Mouse (Mus musculus): ENCODE results near the gene Prpf8. TPM values are rescaled to one million over a fixed set of nuclear protein-coding genes. Genes with fewer than 3 reads are reported as not detected.
"Not testable (repeated sequence)": the region's sequence is repeated elsewhere in the genome, so short reads cannot be mapped to it uniquely, and the experiment has no call there.

Gene Prpf8
- polyA plus RNA-seq, 1 experiment from 2014 or later = 54.8 TPM

DNA sequence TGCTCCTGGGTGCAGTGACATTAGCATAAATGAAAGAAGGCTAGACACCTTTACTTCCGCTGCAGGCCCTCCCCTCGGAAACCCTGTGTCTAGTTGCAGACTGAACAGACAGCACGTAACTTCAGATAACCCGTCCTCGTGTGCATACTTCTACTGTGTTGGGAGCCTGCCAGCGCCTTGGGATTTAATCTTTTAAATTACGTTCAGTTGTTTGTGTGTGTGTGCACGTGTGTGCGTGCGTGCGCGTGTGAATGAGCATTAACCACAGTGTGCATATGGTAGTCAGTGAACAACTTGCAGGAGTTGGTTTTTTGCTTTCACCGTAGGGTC, 52.3 kb downstream of the Prpf8 start:
- H3K9ac ChIP-seq = no peak overlapping the region
- 0 out of 2 replicates have a peak overlapping the region, but pooled peaks have one; percentile 43 for H3K27ac ChIP-seq
- peaks cover 42% of the 10 kb centered on the region for H3K4me1 ChIP-seq
- H3K4me3 ChIP-seq = no peak overlapping the region
- ATAC-seq (replicated peaks) = no peak
- no peaks in the 10 kb centered on the region for H3K27me3 ChIP-seq (replicated peaks)
- H3K4me2 ChIP-seq = no peak overlapping the region
- H3K9me3 ChIP-seq = no peaks in the 10 kb centered on the region
- WGBS = 89% methylated on average over 13 of the region's 13 CpGs
- H3K36me3 ChIP-seq (replicated peaks) = no peaks in the 10 kb centered on the region

DNA sequence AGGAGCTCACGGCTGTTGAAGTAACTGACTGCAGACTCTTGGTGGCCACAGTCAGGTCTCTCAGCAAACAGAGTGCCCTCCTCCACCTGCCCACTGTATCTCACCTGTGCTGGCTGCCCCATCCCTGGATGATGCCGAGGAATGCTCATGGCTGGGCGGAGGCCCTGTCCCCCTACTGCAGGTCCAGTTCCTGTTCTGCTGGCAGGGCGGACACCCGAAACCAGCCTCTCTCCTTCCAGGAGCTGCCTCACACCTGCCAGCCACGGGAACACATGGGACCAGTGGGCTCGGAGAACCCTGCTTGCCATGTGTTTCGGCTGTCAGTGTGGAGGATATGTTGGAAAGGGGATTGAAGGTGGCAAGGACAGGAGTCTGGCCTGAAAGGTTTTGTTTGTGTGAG, 53.6 kb downstream of the Prpf8 start:
- ATAC-seq (replicated peaks) = no peak
- 90% methylated on average over 8 of the region's 8 CpGs for WGBS
- no peak overlapping the region for H3K27ac ChIP-seq

DNA sequence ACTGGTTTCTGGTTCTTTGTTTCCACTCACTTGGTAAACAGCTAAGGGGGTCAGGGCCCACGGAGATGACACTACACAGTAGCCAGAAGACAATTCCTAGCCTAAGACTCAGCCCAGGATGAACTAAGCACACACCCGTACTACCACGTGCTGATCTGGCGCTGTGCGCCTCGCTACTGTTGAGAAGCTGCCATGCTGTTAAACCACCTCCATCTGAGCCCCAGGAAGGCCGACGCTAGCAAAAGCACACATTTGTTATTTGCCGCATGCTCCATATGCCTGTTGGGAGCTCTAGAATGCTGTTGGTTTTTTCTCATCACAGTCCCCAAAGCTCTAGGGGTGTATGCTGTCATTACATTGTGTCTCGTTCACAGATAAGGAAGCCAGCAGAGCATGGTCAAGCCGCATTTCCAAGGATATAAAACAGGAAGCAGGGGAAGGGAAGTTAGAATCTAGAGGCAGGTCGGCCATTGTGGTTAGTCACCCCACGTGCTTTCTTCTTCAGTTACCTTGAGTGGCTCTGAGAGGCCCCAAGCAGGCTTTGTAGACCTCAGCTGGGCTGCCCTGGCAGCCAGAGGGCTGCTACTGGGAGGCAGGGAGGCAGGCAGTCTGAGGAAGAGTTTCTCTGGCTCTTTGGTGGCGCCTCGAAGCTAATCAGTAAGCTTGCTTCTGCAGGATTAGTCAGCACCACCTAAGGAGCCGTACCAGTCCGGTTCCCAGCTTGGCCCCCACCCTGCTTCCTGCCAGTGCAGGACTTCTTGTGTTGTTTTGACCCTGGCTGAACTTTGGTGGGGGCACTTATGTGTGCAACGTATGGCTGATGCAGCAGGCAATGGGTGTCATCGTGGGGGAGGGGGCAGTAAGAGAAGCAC, 54.3 kb downstream of the Prpf8 start:
- H3K36me3 ChIP-seq (replicated peaks) = peaks cover 6% of the 10 kb centered on the region; the same call in 1 of the 2 replicates
- H3K27ac ChIP-seq = 0 out of 2 replicates have a peak overlapping the region, but pooled peaks have one; percentile 21
- no peaks in the 10 kb centered on the region for H3K9me3 ChIP-seq
- WGBS = 65% methylated on average over 19 of the region's 19 CpGs
- peaks cover 25% of the 10 kb centered on the region for H3K4me1 ChIP-seq
- no peak overlapping the region for H3K9ac ChIP-seq
- no peak overlapping the region for H3K4me3 ChIP-seq
- no peak for ATAC-seq (replicated peaks)
- H3K27me3 ChIP-seq (replicated peaks) = no peaks in the 10 kb centered on the region
- H3K4me2 ChIP-seq = no peak overlapping the region

More for the DNA sequence above, 53.6 kb downstream of the Prpf8 start:
- H3K9ac ChIP-seq = no peak overlapping the region
- peaks cover 31% of the 10 kb centered on the region for H3K4me1 ChIP-seq
- H3K9me3 ChIP-seq = no peaks in the 10 kb centered on the region
- no peaks in the 10 kb centered on the region for H3K27me3 ChIP-seq (replicated peaks)
- no peak overlapping the region for H3K4me3 ChIP-seq
- no peak overlapping the region for H3K4me2 ChIP-seq
- H3K36me3 ChIP-seq (replicated peaks) = 0 out of 2 replicates have a peak, but pooled peaks cover 3% of the 10 kb centered on the region

DNA sequence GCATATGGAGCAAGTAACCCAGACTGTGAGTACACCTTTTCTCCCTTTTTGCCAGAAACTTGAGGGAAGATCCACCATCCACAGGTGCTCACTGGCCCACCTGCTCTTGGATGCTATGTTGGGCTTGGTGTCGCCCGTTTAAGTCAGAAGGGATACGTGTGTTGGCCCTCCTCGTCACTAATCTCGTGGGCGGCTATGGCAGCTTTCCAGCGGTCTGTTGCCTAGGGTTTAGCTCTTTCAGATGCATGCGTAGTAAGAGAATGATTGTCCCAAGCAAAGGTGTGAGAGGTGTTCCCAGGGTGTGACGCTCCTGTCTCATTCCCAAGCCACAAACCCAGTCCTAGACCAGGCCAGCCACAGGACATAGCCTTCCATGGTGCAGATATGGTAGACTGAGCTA, 58.1 kb downstream of the Prpf8 start:
- H3K4me1 ChIP-seq = peaks cover 6% of the 10 kb centered on the region; the same call in 1 of the 2 replicates
- WGBS = 82% methylated on average over 9 of the region's 9 CpGs
- peaks cover 22% of the 10 kb centered on the region for H3K36me3 ChIP-seq (replicated peaks)
- no peaks in the 10 kb centered on the region for H3K27me3 ChIP-seq (replicated peaks)
- no peak overlapping the region for H3K9ac ChIP-seq
- H3K4me2 ChIP-seq = no peak overlapping the region
- no peaks in the 10 kb centered on the region for H3K9me3 ChIP-seq
- no peak overlapping the region for H3K27ac ChIP-seq
- no peak overlapping the region for H3K4me3 ChIP-seq
- ATAC-seq (replicated peaks) = no peak

DNA sequence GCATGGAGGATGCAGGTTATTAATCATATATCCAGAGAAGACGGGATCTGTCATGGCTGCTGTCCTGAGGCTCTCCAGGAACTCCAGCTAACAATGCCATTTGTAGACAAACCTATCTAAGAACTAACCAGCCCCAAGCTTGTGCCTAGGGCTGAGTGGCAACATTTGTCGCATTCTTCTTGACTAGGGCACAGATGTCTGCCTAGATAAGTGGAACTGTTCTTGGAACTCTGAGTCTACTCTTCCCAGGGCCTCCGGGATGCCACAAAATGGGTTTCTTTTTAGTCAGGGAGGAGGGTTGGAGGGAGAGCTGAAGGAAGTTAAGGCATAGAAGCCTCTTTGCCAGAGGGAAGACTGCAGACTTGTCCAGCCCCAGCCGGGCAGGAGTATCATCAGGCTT, 59.4 kb downstream of the Prpf8 start:
- H3K27ac ChIP-seq = no peak overlapping the region
- 74% methylated on average over 4 of the region's 4 CpGs for WGBS
- H3K36me3 ChIP-seq (replicated peaks) = peaks cover 22% of the 10 kb centered on the region

DNA sequence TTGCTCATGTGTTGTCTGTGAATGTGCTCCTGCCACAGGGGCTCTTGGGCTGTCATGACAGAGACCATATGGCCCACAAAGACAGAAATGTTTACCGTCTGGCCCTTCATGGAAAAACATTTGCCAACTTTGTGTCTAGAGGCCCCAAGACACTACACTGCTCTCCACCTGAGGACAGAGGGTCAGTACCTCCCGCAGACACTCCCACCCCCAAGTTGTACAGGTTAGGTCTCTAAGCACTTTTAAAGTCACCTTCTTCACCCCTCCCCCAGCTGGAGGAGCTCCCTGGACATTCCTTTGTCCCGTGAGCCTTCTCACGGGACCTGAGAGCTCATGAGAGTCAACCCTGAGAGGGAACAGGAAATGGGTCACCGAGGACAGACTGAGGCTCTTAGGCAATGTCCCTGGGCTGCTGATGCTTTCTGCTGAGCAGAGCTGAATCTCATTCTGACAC, 63.1 kb downstream of the Prpf8 start:
- Histone ChIP-seq H3K9ac (no peak overlapping the region), H3K4me2 (no peak overlapping the region), H3K4me3 (no peak overlapping the region), H3K27me3 (replicated peaks) (no peaks in the 10 kb centered on the region), H3K9me3 (no peaks in the 10 kb centered on the region), H3K4me1 (peaks cover 14% of the 10 kb centered on the region; the same call in 1 of the 2 replicates), H3K27ac (no peak overlapping the region), H3K36me3 (replicated peaks) (peaks cover 22% of the 10 kb centered on the region)
- no peak for ATAC-seq (replicated peaks)
- WGBS = 55% methylated on average over 5 of the region's 5 CpGs

More for the DNA sequence above, 59.4 kb downstream of the Prpf8 start:
- Histone ChIP-seq H3K4me1 (0 out of 2 replicates have a peak, but pooled peaks cover 7% of the 10 kb centered on the region), H3K9me3 (no peaks in the 10 kb centered on the region), H3K4me3 (no peak overlapping the region), H3K9ac (no peak overlapping the region), H3K27me3 (replicated peaks) (no peaks in the 10 kb centered on the region), H3K4me2 (no peak overlapping the region)
- ATAC-seq (replicated peaks) = no peak

DNA sequence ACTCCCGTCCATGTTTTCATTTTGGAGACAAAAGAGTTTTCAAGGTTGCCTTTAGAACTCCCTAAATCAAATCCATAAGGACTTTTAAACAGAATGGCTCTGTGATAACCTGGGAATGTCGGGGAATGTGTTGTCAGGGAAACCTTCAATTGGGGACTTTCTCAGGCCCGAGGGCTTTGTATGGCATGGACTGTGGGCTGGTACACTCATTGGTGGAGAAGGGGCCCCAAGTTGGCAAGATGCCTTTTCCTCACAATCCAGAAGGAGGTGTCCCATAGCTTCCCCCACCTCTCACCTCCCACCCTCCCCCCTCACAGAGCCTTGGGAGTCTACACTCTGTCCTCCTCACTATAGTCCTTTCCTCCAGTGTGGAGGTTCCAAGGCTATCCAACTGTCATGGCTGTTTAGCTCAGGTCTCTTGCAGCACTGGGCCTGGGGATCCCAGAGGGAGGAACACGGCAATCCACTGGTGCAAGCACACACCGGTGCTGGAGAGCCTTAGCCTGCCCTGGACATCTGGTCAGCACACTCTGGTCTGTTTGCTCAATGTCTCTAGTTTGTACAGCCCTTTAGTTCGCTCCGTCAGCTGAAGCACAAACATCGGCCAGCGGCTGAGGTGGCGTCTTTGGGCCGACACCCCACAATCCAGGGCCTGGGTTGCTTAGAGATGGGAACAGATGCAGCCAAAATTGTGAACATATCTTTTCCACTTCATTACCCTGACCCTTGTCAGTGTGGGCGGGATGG, 63.8 kb downstream of the Prpf8 start:
- H3K27ac ChIP-seq = 0 out of 2 replicates have a peak overlapping the region, but pooled peaks have one; percentile 44
- WGBS = 61% methylated on average over 12 of the region's 12 CpGs
- ATAC-seq (replicated peaks) = no peak
- no peaks in the 10 kb centered on the region for H3K9me3 ChIP-seq
- no peak overlapping the region for H3K4me2 ChIP-seq
- no peaks in the 10 kb centered on the region for H3K27me3 ChIP-seq (replicated peaks)
- H3K36me3 ChIP-seq (replicated peaks) = peaks cover 17% of the 10 kb centered on the region
- H3K9ac ChIP-seq = no peak overlapping the region
- H3K4me3 ChIP-seq = no peak overlapping the region
- H3K4me1 ChIP-seq = peaks cover 14% of the 10 kb centered on the region; the same call in 1 of the 2 replicates

DNA sequence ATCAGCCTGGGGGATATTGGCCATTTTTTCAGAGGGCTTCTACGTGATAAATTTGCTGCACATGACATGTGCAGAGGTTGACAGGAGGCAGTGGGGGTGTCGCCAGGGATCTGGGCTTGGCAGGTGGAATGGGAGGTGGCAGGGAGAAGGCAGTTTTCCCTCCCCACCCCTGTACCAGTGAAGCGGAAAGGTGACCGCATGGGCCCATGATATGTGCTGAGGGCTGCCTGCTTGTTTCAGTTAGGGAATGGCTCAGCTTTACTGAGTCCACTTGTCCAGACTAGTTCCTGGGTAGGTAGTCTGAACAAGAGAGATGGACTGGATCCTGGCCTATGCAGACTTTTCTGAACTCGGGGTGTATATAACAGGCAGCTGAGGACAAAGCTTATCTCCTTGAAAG, 64.7 kb downstream of the Prpf8 start:
- Histone ChIP-seq H3K9me3 (no peaks in the 10 kb centered on the region), H3K27me3 (replicated peaks) (no peaks in the 10 kb centered on the region), H3K4me3 (no peak overlapping the region), H3K9ac (no peak overlapping the region), H3K36me3 (replicated peaks) (peaks cover 12% of the 10 kb centered on the region), H3K27ac (no peak overlapping the region), H3K4me2 (no peak overlapping the region), H3K4me1 (peaks cover 14% of the 10 kb centered on the region; the same call in 1 of the 2 replicates)
- 87% methylated on average over 5 of the region's 5 CpGs for WGBS
- no peak for ATAC-seq (replicated peaks)

DNA sequence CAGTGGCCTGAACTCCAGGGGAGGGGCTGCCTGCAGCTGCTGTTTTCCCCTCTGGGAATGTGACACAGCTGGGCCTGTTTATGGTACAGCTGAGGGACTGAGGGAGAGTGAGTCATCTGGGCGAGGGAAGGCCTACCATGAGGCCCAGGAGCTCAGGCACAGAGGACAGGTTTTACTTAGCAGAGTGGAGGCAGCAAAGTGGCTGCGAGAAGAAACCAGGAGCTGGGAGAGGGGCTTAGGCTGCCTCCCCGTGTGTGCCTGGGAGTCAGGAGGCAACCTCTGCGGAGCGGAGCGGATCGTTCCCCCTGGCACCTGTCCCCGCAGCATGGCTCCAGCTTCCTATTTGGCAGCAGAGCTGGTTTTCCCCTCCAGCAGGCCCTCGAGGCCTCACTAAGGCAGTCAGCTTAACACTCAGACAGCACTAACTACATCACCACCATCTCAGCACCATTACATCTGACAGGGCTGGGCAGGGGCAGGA, 65.4 kb downstream of the Prpf8 start:
- no peaks in the 10 kb centered on the region for H3K9me3 ChIP-seq
- H3K4me2 ChIP-seq = no peak overlapping the region
- H3K4me3 ChIP-seq = no peak overlapping the region
- no peak for ATAC-seq (replicated peaks)
- no peaks in the 10 kb centered on the region for H3K27me3 ChIP-seq (replicated peaks)
- 0 out of 2 replicates have a peak overlapping the region, but pooled peaks have one; percentile 7 for H3K27ac ChIP-seq
- peak overlapping the region; percentile 4; the same call in 1 of the 2 replicates for H3K9ac ChIP-seq
- H3K4me1 ChIP-seq = peaks cover 14% of the 10 kb centered on the region; the same call in 1 of the 2 replicates
- 55% methylated on average over 9 of the region's 9 CpGs for WGBS
- peaks cover 7% of the 10 kb centered on the region; the same call in 1 of the 2 replicates for H3K36me3 ChIP-seq (replicated peaks)

DNA sequence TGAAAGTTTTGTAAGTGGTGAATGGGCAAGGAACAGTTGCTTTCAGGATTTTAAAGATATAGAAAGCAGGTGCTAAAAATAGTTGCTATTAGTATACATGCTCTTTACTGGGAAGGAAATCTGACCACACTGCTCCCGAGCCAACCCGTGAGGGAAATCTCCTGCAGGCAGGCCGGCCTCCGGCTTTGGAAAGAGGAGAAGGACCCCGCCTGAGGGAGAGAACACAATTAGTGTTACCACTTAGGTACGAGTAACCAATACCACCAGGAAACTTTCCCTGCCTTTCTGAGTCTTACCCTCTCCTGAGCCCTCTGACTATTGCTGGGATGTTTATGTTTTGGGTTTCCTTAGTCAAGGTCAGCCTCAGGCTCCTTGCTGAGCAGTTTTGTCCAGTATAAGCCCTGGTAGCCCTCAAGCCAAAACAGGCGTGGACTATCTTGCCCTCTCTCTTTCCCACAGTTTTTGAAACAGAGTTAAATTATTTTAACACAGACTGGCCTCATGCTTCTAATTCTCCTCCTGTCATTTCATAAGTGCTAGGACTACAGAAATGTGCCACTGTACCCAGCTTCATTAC, 66.4 kb downstream of the Prpf8 start:
- Histone ChIP-seq H3K4me2 (no peak overlapping the region), H3K27me3 (replicated peaks) (no peaks in the 10 kb centered on the region), H3K4me1 (peaks cover 14% of the 10 kb centered on the region; the same call in 1 of the 2 replicates), H3K36me3 (replicated peaks) (0 out of 2 replicates have a peak, but pooled peaks cover 6% of the 10 kb centered on the region), H3K27ac (0 out of 2 replicates have a peak overlapping the region, but pooled peaks have one; percentile 7), H3K9me3 (no peaks in the 10 kb centered on the region), H3K9ac (no peak overlapping the region), H3K4me3 (no peak overlapping the region)
- no peak for ATAC-seq (replicated peaks)
- WGBS = 64% methylated on average over 7 of the region's 7 CpGs

DNA sequence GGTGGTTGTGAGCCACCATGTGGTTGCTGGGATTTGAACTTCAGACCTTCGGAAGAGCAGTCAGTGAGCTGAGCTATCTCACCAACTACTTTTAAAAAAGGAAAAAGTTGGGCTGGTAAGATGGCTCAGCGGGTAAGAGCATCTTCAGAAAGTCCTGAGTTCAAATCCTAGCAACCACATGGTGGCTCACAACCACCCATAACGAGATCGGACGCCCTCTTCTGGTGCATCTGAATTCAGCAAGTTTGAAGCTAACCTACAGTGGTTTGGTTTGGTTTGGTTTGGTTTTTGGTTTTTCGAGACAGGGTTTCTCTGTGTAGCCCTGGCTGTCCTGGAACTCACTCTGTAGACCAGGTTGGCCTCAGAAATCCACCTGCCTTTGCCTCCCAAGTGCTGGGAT, 69.4 kb downstream of the Prpf8 start:
- not testable (repeated sequence) for H3K9me3 ChIP-seq; H3K9ac ChIP-seq; H3K4me2 ChIP-seq; H3K27ac ChIP-seq; H3K27me3 ChIP-seq (replicated peaks); H3K36me3 ChIP-seq (replicated peaks); H3K4me1 ChIP-seq; ATAC-seq (replicated peaks); H3K4me3 ChIP-seq
- 94% methylated on average over 6 of the region's 6 CpGs for WGBS

DNA sequence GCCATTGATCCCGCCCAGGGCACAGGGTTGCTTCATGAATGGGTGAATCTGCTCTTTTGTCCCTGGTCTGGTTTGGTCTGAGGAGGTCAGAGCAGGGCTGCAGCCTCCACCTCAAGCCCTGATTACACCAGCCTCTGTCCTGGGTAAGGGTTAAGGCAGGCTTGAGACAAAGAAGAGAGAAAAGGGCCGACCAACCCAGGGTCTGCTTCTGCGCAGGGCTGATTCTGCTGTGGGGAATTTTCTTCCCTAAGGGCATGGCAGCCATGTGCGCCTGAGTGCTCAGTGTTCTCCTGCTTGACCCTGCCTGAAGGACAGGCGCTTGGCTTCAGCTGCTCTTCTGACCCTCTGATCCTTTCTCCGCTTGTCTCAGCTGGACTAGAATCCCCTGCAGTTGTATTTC, 70.5 kb downstream of the Prpf8 start:
- no peaks in the 10 kb centered on the region for H3K9me3 ChIP-seq
- no peak overlapping the region for H3K4me3 ChIP-seq
- H3K27me3 ChIP-seq (replicated peaks) = no peaks in the 10 kb centered on the region
- peaks cover 4% of the 10 kb centered on the region; the same call in 1 of the 2 replicates for H3K4me1 ChIP-seq
- no peak overlapping the region for H3K9ac ChIP-seq
- no peak for ATAC-seq (replicated peaks)
- H3K36me3 ChIP-seq (replicated peaks) = 0 out of 2 replicates have a peak, but pooled peaks cover 9% of the 10 kb centered on the region
- no peak overlapping the region for H3K27ac ChIP-seq
- 80% methylated on average over 6 of the region's 6 CpGs for WGBS
- no peak overlapping the region for H3K4me2 ChIP-seq
